Mouse (Mus musculus) lung, postnatal 0 days (tissue): ENCODE results near the gene Atp2b2. TPM values are rescaled to one million over a fixed set of nuclear protein-coding genes. Genes with fewer than 3 reads are reported as not detected.

Experiments used
- ATAC-seq: fragments of 200-750 bp; cut with Nextera tagmentation; 2 replicates; pipeline ENCODE4 v1.8.0; 2017; ENCODE audit warnings: moderate library complexity
- DNase-seq: peaks from one replicate; pipeline ENCODE4 v3.0.0-alpha.2; 2016; ENCODE audit warnings: low spot score
- H3K27ac ChIP-seq: fragments of 300-500 bp; sonication (generic); 2 replicates; pipeline ENCODE4 v1.5.1; 2014; ENCODE audit warnings: antibody characterized with exemption, mild to moderate bottlenecking, low read length, mixed read lengths
- H3K27me3 ChIP-seq: fragments of 300-500 bp; sonication (generic); replicated peaks from 2 replicates; pipeline ENCODE4 v1.6.1; 2014; ENCODE audit warnings: low read length, mixed read lengths; ENCODE audit not compliant: insufficient read depth
- H3K36me3 ChIP-seq: fragments of 300-500 bp; sonication (generic); 2 replicates; pipeline ENCODE4 v1.6.1; 2014; ENCODE audit warnings: low read length, mixed read lengths; ENCODE audit not compliant: insufficient read depth
- H3K4me1 ChIP-seq: fragments of 300-500 bp; sonication (generic); 2 replicates; pipeline ENCODE4 v1.6.1; 2014; ENCODE audit warnings: antibody characterized with exemption, low read depth, low read length, mixed read lengths; ENCODE audit not compliant: insufficient read depth
- H3K4me2 ChIP-seq: fragments of 300-500 bp; sonication (generic); replicated peaks from 2 replicates; pipeline ENCODE4 v1.6.1; 2014; ENCODE audit warnings: low read depth, mild to moderate bottlenecking, low read length, moderate library complexity, mixed read lengths
- H3K4me3 ChIP-seq: fragments of 300-500 bp; sonication (generic); 2 replicates; pipeline ENCODE4 v1.5.1; 2014; ENCODE audit warnings: low read depth, low read length
- H3K9ac ChIP-seq: fragments of 300-500 bp; sonication (generic); replicated peaks from 2 replicates; pipeline ENCODE4 v1.6.1; 2014; ENCODE audit warnings: low read depth, mild to moderate bottlenecking
- H3K9me3 ChIP-seq: fragments of 300-500 bp; sonication (generic); 2 replicates; pipeline ENCODE4 v1.6.1; 2016; ENCODE audit warnings: low read length, mixed read lengths
- CTCF ChIP-seq: IDR thresholded peaks from 2 replicates; pipeline ENCODE4 v1.5.1; 2016; ENCODE audit warnings: antibody characterized with exemption, mild to moderate bottlenecking
- EP300 ChIP-seq: IDR thresholded peaks from 2 replicates; pipeline ENCODE4 v1.6.1; 2016; ENCODE audit warnings: antibody characterized with exemption, mild to moderate bottlenecking, control low read depth
- WGBS: fragments of 180-500 bp; shearing (Covaris S2); extraction: QIAGEN DNeasy Blood & Tissue Kit; methylation state at CpG from one replicate; pipeline ENCODE4 v1.1.7; 2014; 5-methylcytosine and 5-hydroxymethylcytosine counted together
- polyA plus RNA-seq: library from polyadenylated mRNA; unstranded; fragments of >200 nt; fragmentation: Nextera tagmentation; extraction: Ambion mirVana; gene quantifications from 2 replicates; pipeline ENCODE4 v1.2.1, GENCODE M21; 2015

Atp2b2 gene
- polyA plus RNA-seq, 1 experiment from 2014 or later: 0.63 TPM

GRCm38 (mm10) chr6:113883225-113883624 is 159.2 kb downstream of the Atp2b2 start:
- Histone ChIP-seq H3K4me1 (no peaks in the 10 kb centered on the region), H3K4me3 (no peak overlapping the region), H3K9me3 (no peaks in the 10 kb centered on the region), H3K9ac (no peak overlapping the region), H3K27me3 (no peaks in the 10 kb centered on the region), H3K4me2 (no peak overlapping the region), H3K36me3 (no peaks in the 10 kb centered on the region), H3K27ac (no peak overlapping the region)
- no peak for TF ChIP-seq EP300
- no peak for TF ChIP-seq CTCF
- ATAC-seq (no peak), DNase-seq (no peak)
- 34% methylated on average over 9 of the region's 9 CpGs for WGBS

- no peak overlapping the region for H3K27ac ChIP-seq
- no peaks in the 10 kb centered on the region for H3K9me3 ChIP-seq
- no peaks in the 10 kb centered on the region for H3K36me3 ChIP-seq
- WGBS: 57% methylated on average over 7 of the region's 7 CpGs
- no peak for ATAC-seq
- no peaks in the 10 kb centered on the region for H3K4me1 ChIP-seq
- H3K4me3 ChIP-seq: no peak overlapping the region
- no peak for DNase-seq
- no peak overlapping the region for H3K4me2 ChIP-seq
- no peak overlapping the region for H3K9ac ChIP-seq
- H3K27me3 ChIP-seq: no peaks in the 10 kb centered on the region
- no peak for TF ChIP-seq EP300
- TF ChIP-seq CTCF: no peak
Observed at GRCm38 (mm10) chr6:113882396-113882795, 160.0 kb downstream of the Atp2b2 start.

- 47% methylated on average over 10 of the region's 10 CpGs for WGBS
- peak; percentile 46 for DNase-seq
- H3K9me3 ChIP-seq: no peaks in the 10 kb centered on the region
- no peak for ATAC-seq
- no peak overlapping the region for H3K9ac ChIP-seq
- no peaks in the 10 kb centered on the region for H3K4me1 ChIP-seq
- TF ChIP-seq CTCF (no peak), EP300 (no peak)
- no peak overlapping the region for H3K27ac ChIP-seq
- H3K27me3 ChIP-seq: no peaks in the 10 kb centered on the region
- no peaks in the 10 kb centered on the region for H3K36me3 ChIP-seq
- no peak overlapping the region for H3K4me3 ChIP-seq
- H3K4me2 ChIP-seq: no peak overlapping the region
Observed at GRCm38 (mm10) chr6:113881561-113882243, 160.7 kb downstream of the Atp2b2 start.

- H3K9me3 ChIP-seq: no peaks in the 10 kb centered on the region
- no peaks in the 10 kb centered on the region for H3K4me1 ChIP-seq
- H3K27ac ChIP-seq: no peak overlapping the region
- H3K27me3 ChIP-seq: no peaks in the 10 kb centered on the region
- H3K4me3 ChIP-seq: no peak overlapping the region
- TF ChIP-seq EP300: no peak
- TF ChIP-seq CTCF: no peak
- no peak overlapping the region for H3K4me2 ChIP-seq
- no peak overlapping the region for H3K9ac ChIP-seq
- DNase-seq: no peak
- WGBS: 38% methylated on average over 3 of the region's 3 CpGs
- H3K36me3 ChIP-seq: no peaks in the 10 kb centered on the region
- no peak for ATAC-seq
Observed at GRCm38 (mm10) chr6:113879366-113879765, 163.0 kb downstream of the Atp2b2 start.

DNA sequence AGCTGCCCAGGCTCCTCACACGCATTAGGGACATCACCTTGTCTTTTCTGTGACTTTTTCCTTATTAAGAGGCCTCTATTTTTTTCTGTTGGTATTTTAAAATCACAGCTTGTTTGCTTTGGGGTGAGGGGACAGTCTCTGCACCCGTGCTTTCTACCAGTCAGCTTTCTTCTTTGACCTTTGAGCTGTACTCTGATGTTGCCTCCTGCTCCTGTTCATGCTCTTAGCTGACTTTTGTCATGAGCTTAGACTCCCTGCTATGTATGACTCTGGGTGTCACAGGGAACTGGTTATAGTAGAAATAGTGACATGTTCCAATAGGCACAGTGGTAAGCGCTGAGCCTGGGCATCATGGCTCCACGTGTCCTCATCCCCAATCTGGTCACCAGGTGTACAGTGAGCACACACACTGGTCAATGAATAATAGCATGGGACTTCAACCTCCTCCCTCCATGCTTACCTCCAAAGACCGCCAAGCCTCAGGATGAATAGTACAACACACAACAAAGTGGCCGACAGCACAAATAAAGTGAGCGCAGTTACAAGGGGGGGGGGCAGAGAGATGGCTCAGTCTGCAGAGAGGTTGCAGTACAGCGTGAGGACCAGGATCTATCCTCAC is 163.8 kb downstream of the Atp2b2 start:
- WGBS: 75% methylated on average over 8 of the region's 8 CpGs
- no peak for ATAC-seq
- no peak overlapping the region for H3K4me3 ChIP-seq
- DNase-seq: no peak
- H3K9ac ChIP-seq: no peak overlapping the region
- H3K4me2 ChIP-seq: no peak overlapping the region
- TF ChIP-seq EP300: no peak
- no peak for TF ChIP-seq CTCF
- H3K27me3 ChIP-seq: no peaks in the 10 kb centered on the region
- H3K36me3 ChIP-seq: no peaks in the 10 kb centered on the region
- no peaks in the 10 kb centered on the region for H3K9me3 ChIP-seq
- no peaks in the 10 kb centered on the region for H3K4me1 ChIP-seq
- H3K27ac ChIP-seq: no peak overlapping the region

DNA sequence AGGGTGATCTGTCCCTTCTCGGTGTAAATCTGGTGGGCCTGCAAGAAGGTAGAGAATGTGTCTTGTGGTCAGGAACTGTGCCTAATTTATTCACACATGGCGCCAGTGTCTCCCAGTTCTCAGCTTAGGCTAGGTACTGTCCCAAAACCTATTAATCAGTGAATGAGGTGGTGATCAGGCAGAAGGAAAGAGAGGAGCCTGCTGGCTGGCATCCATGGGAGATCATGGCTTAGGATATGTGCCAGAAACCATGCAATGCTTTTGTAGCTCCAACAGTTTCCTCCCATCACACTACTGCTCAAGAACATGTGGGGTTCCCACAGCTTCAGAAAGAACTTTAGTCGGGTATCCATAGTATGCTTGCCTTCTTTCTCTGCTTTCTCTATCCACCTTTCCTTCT is 165.8 kb downstream of the Atp2b2 start:
- ATAC-seq: no peak
- H3K4me1 ChIP-seq: no peaks in the 10 kb centered on the region
- no peak overlapping the region for H3K9ac ChIP-seq
- no peaks in the 10 kb centered on the region for H3K9me3 ChIP-seq
- no peak overlapping the region for H3K4me2 ChIP-seq
- no peak overlapping the region for H3K27ac ChIP-seq
- H3K27me3 ChIP-seq: no peaks in the 10 kb centered on the region
- no peaks in the 10 kb centered on the region for H3K36me3 ChIP-seq
- TF ChIP-seq CTCF: no peak
- no peak for TF ChIP-seq EP300
- no peak for DNase-seq
- H3K4me3 ChIP-seq: no peak overlapping the region
- 76% methylated on average over 3 of the region's 3 CpGs for WGBS
